Mouse (Mus musculus) liver, embryonic 14.5 days (tissue): ENCODE results near the gene Krt28.

Source experiments
- CTCF ChIP-seq: IDR thresholded peaks from 2 replicates; pipeline ENCODE4 v1.5.1; 2016; ENCODE audit warnings: antibody characterized with exemption, low read depth, control low read depth
- EP300 ChIP-seq: IDR thresholded peaks from 2 replicates; pipeline ENCODE4 v1.6.1; 2016; ENCODE audit warnings: antibody characterized with exemption, low read depth

DNA sequence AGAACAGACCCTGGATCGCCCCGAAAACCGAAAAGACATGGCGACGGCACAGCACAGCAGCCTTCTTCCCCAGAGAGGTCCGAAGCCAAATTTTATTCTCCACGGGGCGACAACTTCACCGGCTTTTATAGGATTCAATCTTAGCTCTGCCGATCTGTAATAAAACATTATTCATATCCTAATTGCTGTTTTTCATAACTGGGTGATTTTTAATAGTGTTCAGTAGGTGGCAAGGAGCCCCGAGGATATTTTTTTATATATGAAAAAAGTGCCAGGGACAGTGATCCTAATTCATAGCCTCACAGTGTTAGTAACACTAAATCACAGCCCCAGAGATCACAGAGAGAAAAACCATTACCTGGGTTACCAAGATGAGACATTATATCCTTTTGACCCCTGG is 36.8 kb downstream of the Krt28 start, which contains the start of gene Krt26:
- no peak for TF ChIP-seq CTCF
- no peak for TF ChIP-seq EP300
